Mouse (Mus musculus) thymus, postnatal 10 days (tissue): ENCODE measurements at regions not wholly inside any gene's neighbourhood (a gene's known extent, or its start where the extent isn't known, plus 50 kb on each side); places are given as distances from the start of the nearest gene placed in this dataset.

Experiments used
- DNase-seq, 2 experiments: peaks; one replicate each; pipeline ENCODE4 v3.0.0; 2021; ENCODE audit warnings: low spot score in 2 of 2

DNA sequence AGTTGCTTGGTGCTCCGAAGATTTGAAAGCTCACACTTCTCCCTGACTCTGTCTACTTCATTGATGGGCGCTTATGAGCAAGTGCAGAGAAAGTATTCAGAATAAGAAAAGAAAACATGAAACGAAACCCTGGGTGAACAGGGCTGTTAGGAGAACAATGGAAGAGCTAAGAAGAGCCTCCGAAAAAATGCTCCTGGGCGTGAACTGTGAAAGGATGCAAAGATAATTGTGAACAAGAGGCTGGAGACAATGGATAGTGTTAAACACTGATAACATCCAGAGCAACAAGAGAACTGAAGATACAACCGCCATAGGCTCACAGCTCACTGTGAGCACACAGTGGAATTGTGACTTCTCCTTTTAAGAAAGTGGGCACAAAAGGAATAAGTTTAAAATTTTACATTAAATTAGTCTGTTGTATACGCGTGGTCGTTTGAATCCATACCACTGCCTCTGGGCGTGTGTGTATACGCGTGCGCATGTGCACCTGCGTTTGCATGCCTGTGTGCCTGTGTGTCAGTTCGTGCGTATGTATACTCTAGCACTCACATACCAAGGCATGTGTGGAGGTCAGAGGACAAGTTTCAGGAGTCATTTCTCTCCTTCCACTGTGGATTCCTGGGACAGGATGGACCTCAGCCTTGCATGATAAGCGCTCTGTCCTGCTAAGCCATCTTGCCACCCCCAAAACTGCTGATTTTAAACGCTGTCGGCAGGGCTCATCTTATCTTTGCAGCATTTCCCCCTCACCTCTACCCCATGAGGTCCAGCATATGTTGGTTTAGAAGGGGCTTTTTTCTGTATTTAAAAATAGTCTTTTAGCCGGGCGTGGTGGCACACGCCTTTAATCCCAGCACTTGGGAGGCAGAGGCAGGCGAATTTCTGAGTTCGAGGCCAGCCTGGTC lies 113.0 kb upstream of the 1700016C15Rik start:
- DNase-seq = no peak

DNA sequence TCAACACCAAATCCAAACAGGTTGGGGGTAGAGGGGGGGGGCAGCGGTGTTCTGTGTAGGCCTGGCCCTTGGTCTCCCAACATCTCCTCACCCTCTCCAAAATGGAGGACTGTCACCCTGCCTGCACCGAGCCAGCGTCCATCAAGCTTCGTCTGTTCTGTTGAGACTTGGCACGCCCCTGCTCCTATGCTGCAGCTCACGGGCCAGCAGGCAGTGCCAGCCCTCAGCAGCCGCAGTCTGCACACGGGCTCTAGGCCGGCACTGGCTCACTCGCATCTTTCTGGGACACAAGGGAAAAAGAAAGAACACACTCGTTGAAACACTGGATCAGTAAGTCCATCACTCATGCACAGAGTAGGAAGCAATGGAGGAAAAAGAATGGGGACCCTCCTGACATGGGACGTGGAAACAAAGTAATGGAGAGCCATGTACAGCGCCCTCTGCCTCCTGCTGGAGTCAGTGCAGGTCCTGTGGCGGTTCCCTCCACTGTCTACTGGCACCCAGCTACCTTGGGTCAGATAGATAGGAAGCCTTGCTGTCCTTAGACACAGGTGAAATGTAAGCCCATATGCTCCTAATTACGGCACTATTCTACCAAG lies 109.0 kb upstream of the 1700016C15Rik start:
- no peak for DNase-seq

DNA sequence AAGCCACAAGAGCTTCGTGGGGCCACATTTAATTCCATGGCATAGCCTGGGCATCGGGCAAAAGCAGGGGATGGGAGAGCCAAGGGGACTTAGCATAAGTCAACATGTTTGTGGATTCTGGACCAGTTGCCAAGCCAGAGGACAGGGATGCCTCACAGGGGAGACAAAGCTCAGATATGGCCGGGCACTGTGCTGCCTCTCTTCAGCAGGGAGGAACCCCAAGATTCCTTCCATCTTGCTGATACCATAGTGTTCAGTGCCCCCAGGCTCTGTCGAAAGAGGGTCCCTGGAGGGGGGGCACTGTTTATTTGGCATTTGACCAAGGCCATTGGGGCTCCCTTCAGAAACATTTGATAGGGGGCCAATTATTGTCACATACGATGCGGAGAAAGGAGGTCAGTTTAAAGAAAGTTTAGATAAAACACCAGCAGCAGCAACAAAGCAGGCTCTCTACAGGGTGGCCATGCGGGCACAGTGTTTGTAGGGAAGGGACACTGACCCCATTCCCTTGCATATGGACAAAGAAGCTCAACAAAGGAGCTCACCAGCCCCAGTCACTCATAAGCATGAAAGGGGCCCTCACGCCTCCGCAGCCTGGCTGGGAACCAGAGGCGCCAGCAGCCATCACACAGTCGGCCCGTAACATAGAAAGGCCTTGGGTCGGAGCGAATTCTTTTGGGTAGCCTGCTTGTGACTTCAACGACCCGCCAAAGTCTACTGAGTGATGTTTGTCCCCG lies 107.6 kb upstream of the 1700016C15Rik start:
- no peak for DNase-seq

DNA sequence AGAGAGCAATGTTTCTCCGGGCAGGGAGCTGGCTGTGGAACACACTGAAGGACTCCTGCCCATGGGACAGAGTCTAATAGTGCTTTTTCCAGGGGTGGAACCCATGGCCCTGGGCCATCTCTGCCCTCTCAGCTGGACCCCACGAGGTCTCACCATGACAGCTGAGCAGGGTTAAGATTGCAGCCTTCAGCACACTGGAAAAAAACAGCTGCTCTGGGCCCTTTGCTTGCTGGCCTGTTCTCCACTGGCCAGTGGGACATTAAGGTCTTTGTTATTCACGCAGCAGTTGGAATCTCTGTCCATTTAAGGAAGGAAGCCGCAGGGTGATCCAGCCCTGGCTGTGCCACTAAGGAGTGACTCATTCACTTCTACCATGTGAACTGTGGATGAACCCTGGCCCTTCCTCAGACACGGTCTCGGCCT lies 106.3 kb upstream of the 1700016C15Rik start:
- DNase-seq = no peak

DNA sequence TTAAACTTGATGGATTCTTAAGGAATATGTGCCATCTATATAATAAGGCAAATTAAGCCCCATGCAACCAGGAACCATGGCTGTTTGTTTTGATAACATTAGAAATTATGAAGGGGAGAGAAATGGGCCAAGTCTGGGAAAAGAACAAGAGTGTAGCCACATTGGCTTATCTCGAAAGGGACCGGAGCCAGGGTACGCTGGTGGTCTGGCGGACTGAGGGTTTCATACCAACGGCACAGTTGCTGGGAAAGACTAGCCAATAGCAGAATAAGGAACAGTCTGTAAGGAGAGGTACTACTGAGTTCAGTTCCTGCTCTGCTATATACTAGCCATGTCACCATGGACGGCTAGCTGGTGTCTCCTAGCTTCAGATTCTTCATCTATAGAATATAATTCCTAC lies 105.9 kb upstream of the 1700016C15Rik start:
- no peak for DNase-seq

DNA sequence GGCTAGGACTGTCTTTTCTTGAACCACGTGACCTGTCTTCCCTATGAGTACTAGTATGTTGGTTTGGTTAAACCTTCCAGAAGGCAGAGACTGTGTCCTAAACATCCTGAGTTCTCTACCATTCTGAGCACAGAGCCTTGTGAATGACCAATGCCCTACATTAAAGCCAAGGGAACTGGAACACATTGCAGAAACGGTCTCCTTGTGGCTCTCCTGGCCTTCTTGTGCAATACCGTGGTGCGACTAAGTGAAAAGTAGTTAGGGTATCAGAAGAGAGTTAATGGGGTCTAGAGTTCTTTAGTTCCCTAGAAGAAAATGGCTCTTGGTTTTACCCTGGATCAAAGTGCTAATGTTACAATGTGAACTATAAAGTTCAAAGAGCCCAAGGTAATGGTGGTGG lies 101.8 kb upstream of the 1700016C15Rik start:
- DNase-seq = no peak

DNA sequence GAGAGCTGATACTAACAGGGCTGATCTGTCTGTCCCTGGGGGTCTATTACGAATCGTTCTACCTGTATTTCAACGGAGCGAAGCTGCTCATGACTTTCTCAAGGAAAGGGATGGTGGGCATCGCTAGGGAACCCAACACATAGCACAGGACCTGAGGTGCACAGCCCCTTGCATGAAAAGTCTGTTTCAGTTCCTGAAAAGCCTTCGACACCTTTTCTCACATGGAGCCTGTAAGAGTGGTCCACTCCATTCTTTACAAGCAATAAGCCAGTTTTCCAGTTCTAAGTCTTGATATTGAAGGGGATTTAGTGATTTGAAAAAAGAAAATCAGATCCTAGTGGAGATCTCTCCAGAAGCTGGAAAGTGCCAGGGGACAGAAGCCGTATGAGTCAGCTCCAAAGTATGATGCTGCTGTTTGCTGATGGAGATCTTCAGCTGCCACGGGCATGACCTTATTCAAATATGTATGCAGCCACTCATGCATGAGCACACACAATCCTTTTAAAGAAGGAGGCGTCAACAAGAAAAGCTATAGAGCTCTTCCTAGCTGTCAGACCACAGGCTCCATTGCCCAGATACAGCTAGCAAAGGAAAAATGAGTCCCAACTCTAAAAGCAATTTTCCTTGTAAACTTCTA lies 95.5 kb upstream of the 1700016C15Rik start:
- no peak for DNase-seq

DNA sequence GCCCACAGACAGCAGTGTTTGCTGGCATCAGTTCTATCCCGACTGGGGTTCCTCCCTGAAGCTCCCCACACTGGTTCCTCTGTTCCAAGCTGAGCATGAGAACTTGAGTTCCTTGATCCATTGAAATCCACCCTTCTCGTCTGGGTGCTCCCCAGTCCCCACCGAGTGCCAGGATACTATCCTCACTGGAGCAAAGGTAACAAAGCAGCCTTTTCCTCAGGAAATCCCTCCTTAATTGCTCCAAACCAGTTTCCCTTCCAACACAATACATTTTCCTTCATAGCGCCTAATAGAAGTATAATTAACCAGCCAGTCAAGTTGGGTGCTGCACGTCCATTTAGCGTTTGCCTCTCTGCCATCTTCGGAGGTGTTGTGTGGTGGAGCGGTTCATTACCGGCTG lies 92.6 kb upstream of the 1700016C15Rik start:
- DNase-seq = no peak

DNA sequence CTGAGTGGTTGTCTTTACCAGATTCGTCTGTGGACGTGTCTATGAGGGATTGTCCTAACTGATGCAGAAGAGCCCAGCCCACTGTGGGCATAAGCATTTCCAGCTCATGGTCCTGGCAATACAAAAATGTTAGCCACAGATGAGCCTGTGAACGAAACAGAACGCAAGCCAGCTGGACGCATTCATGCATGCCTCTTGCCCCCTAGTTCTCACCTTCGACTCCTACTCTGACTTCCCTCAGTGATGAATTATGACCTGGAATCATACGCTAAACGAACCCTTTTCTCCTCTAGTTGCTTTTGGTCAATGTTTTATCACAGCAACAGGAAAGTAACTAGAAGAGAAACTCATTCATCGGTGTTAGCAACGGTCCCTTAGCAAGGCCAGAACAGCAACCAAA lies 91.2 kb upstream of the 1700016C15Rik start:
- no peak for DNase-seq

DNA sequence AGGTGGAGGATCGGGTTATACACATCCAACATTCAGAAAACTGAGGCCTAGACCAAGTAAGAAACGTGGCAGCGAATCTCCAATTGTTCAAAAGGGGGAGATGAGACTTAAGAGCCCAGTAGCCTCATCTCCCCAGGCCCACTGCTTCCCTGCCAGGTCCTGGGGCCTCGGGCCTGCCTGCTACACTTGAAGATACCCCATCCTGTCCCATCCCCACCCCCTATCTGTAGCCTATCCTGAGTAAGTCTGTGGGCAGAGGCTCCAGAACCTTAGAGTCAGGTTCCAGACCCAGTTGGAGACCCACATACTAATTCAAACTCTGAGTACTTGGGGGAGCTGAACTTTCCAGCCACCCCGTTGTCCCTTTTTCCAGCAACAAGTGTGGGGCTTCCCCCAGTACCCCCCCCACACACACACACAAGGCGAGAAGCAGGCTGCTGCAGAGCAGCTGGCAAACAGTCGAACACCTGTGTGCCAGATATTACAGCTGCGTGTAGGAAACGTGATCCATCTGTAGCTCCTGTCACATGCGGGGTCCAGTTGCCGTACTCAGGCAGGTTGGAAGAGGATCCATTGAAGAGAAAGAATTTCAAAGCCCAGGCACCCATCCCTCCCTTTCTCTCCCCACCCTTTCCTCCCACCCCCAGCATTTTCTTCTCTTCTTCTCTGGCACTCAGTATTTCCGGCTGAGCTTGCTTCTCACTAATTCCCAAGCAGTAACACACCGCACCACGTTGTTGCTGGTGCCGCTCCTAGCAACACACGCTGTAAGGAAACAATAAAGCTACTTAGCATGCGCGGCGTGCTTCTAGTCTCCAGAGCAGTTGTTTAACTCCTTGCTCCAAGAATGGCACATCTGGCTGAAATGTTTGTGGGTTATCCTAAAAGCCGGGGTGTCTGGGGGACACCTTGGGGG lies 89.4 kb upstream of the 1700016C15Rik start:
- peak; percentile 15 to 19 for DNase-seq

DNA sequence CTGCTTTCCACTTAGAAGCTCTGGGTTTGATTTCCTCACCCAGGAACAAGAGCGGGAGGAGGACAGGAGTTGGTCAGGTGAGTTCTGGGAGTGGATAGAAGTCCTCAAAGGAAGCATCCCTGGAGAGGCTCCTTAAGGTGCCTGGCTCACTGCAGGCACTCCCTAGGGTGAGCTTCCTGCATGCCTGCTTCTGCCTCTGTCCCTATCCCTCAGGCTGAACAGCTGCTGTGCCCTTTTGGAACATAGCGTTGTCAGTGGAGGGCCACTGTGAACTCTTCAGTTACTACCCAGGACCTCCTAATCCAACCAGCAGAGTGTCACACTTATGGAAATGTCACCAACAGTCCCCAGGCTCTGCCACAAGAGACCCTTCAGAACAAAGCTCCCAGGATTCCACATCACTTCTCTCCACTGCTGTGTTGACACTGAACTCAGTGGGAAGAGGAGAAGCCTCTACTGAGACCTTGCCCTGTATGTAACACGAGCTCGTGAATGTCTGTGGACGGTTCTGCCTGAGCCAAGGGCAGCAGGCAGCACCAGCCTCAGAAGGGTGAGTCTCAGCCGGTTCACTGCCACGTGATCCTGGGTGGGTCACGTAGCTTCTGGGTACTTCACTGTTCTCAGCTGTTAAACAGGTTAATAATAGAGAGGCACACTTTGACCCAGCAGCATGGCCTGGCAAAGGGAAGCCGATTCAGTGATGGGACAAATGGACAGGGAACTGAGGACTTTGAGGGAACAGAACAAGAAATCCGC lies 86.7 kb upstream of the 1700016C15Rik start:
- no peak for DNase-seq

DNA sequence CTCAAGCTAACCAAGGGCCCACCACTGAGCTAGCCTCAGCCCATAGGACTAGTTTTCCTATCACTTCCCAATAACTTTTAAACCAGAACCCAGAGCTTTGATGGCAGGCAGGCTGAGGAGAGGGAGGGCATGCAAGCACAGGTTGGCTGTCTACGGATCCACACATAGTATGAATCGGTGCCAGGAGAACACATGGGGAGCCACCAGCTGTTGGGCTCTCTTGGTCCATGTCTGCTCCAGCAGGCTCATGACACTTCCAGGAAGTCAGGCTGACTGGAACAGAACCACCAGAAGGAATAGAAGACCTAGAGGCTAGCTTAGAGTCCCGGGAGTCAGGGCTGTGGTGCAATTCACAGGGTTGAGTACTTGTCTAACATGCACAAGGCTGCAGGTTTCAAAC lies 86.0 kb upstream of the 1700016C15Rik start:
- no peak for DNase-seq

DNA sequence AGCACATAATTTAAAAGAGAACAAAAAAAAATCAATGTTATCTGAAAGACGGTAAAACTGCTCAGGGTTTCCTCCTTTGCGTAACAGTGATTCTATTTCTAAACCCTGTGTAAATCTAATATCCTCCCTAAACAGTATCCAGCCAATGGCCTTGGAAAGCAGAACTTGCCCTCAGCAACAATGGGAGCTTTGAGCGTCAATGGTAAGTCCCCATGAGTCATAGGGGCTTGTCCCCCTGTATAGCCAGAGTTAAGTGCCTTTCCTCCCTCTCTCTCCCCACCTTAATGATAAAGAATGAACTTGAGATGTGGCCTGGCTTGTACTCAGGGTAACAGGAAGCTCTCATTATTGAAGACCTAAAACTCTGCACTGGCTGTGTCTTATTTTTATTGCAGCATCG lies 85.4 kb upstream of the 1700016C15Rik start:
- no peak for DNase-seq

DNA sequence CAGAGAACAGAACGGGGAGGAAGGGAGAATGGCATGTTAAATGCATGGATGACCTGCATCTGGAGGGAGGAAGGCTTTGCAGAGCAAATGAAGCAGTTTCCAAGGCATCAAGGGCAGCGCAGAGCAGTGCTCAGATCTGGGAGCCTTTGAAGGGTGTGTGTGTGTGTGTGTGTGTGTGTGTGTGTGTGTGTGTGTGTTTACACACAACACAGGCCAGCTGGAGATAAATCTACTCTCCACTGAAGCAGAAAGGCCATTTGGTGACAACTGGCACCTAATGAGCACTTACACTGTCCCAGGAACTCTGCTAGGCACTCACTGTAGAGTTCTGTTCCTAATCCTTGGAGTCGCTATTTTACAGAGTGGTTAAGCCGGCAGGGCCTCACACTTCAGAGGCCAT lies 84.3 kb upstream of the 1700016C15Rik start:
- DNase-seq = no peak

DNA sequence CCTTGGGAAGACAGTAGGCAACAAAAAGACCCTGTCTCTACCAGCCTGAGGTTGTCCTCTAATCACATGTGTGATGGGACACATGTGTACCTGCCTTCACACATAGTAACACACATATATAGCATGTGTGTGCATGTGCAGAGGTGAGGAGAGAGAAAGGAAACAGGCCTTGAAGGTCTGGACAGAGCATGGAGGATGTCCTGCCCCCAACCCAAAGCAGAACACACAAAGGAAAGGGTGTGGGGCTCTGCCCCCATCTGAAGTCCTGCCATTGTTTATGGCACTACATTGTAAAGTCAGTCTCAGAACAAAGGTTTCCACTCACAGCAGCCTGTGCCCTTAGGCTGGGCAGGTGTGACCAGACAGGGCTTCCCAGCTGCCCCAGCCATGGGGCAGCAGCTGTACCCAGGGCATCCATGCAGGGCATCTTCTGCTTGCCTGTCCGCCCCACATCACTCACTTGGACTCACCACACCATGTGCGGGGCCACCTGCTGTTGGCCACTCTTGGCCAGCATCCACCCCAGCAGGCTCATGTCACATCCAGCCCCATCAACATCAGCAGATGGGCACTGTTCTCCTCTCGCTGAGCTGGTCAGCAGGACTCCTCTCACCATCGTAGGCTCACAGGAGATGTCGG lies 83.6 kb upstream of the 1700016C15Rik start:
- DNase-seq = no peak

DNA sequence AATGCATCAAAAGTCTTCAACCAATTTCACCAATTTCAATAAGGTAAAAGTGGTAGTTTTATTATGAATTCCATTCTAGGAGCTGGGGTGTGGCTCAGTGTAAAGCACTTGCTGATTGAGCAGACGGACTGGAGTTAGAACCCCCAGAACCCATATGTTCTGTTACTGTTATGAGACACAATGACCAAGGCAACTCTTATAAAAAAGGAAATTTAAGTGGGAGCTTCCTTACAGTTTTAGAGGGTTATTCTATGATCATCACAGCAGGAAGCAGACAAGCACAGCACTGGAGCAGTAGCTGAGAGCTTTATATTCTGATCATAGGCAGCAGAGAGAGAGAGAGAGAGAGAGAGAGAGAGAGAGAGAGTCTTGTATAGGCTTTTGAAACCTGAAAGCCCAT lies 81.7 kb upstream of the 1700016C15Rik start:
- no peak for DNase-seq

DNA sequence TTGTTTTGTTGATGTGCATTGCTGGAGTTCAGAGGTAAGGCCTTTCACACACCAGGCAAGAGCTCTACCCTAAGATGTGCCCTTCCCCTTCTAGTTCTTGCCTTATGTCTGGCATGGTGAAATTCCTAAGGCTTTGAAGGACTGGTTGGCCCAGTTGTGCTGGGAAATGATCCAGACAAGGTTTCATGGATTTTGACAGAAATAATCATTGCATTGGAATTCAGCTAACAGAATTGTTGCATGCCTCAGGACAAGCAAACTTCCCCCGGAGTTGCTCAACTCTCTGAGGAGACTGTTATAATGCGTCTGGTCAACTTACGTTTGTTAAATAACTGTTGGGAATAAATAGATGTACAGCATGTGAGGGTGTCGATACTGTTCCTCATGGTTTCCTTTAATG lies 80.6 kb upstream of the 1700016C15Rik start:
- no peak for DNase-seq

DNA sequence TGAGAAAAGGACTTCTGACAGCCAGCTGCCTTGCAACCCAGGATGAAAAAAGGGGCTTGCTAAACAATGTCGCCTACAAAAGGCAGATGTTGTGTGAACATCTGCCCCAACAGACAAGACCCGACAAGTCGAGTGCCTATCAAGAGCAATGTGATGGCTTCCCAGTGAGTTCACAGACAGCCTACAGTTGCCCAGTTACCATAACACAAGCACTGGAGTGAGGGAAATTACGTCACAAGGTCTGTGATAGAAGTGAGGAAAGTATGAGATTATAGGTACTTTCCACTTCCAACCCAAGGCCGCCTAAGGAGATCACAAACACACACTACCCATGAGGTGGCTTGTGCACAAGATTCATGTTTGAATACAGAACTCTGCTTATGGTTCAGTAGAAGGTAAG lies 78.4 kb upstream of the 1700016C15Rik start:
- DNase-seq = no peak

DNA sequence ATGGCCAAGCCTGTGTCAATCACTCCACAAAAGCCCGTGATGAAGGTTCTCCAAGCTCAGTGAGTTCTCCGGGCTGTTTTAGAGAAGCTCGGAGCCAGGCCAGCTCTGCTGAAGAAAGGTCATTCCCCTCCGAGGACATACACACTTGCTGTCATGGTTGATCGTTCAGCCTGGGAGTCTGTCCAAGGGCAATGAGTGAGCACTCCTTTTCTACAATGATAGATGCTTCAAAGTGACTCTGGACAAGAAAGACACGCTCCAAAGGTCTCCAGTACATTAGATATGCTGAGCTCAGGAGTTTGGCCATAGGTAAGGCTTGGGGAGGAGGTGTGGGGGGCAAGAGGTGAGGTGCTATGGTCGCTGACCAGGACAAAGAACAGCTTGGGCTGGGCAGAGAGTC lies 66.5 kb upstream of the 1700016C15Rik start:
- DNase-seq = no peak
